Mouse (Mus musculus): ENCODE results near the gene Crebrf.

The Crebrf gene

GRCm38 (mm10) chr17:26715271-26715758 lies at the start of gene Crebrf:
Gene Crebrf (plus strand): TSS chr17:26715650.
- DNase-seq, result peak; percentile 99

GRCm38 (mm10) chr17:26671268-26671667 lies 44.2 kb upstream of the Crebrf start:
- no peak for DNase-seq

- DNase-seq, result no peak
Measured at GRCm38 (mm10) chr17:26675845-26676244, 39.6 kb upstream of the Crebrf start.

- DNase-seq, result peak; percentile 96
Measured at GRCm38 (mm10) chr17:26676252-26676615, 39.2 kb upstream of the Crebrf start.

GRCm38 (mm10) chr17:26676616-26677376 lies 38.7 kb upstream of the Crebrf start:
- peak; percentile 70 for DNase-seq

GRCm38 (mm10) chr17:26677711-26678637 lies 37.5 kb upstream of the Crebrf start:
- no peak for DNase-seq

- DNase-seq, result no peak
Measured at GRCm38 (mm10) chr17:26681276-26681675, 34.2 kb upstream of the Crebrf start.

GRCm38 (mm10) chr17:26686334-26687000 lies 29.0 kb upstream of the Crebrf start:
- DNase-seq, result no peak

GRCm38 (mm10) chr17:26688795-26689735 lies 26.4 kb upstream of the Crebrf start:
- no peak for DNase-seq

GRCm38 (mm10) chr17:26689810-26690209 lies 25.6 kb upstream of the Crebrf start:
- DNase-seq, result no peak

- no peak for DNase-seq
Measured at GRCm38 (mm10) chr17:26690236-26690635, 25.2 kb upstream of the Crebrf start.

- DNase-seq, result no peak
Measured at GRCm38 (mm10) chr17:26691110-26691509, 24.3 kb upstream of the Crebrf start.

GRCm38 (mm10) chr17:26693424-26693823 lies 22.0 kb upstream of the Crebrf start:
- no peak for DNase-seq

- DNase-seq, result no peak
Measured at GRCm38 (mm10) chr17:26694171-26694570, 21.3 kb upstream of the Crebrf start.

- DNase-seq, result no peak
Measured at GRCm38 (mm10) chr17:26695193-26695592, 20.3 kb upstream of the Crebrf start.

- no peak for DNase-seq
Measured at GRCm38 (mm10) chr17:26698846-26699245, 16.6 kb upstream of the Crebrf start.

- no peak for DNase-seq
Measured at GRCm38 (mm10) chr17:26699819-26700616, 15.4 kb upstream of the Crebrf start.

- no peak for DNase-seq
Measured at GRCm38 (mm10) chr17:26701565-26701964, 13.9 kb upstream of the Crebrf start.

- DNase-seq, result no peak
Measured at GRCm38 (mm10) chr17:26702621-26703020, 12.8 kb upstream of the Crebrf start.

GRCm38 (mm10) chr17:26703671-26704070 lies 11.8 kb upstream of the Crebrf start:
- DNase-seq, result no peak

Measured in embryo, embryonic 11 days (tissue).